Comparison of ENCODE assay signal across 8 mouse cellular contexts in genomic region chr2:125659823-125660536, GRCm38 (mm10). TPM values are rescaled to one million over a fixed set of nuclear protein-coding genes. Genes with fewer than 3 reads are reported as not detected.
DNase-seq lines count a peak whose midpoint lies in the region; ATAC-seq and TF ChIP-seq lines count a peak whose summit lies in the region.

No protein-coding gene starts in this region.

- no peak overlapping the region for H3K27ac ChIP-seq in kidney, adult 2 months (ENCODE audit: insufficient read depth, low read depth, low read length)
- H3K27ac ChIP-seq in liver, adult 2 months (replicated peaks; ENCODE audit: insufficient read depth, low read depth, low read length), result no peak overlapping the region

- H3K4me1 ChIP-seq in kidney, adult 2 months (ENCODE audit: control insufficient read depth, insufficient read depth, low read length), result peaks cover 4% of the 10 kb centered on the region; the same call in 1 of the 2 replicates
- no peaks in the 10 kb centered on the region for H3K4me1 ChIP-seq in liver, adult 2 months (ENCODE audit: control insufficient read depth, insufficient read depth, low read length)

- ATAC-seq in monocyte, adult 5-6 weeks (replicated peaks; ENCODE audit: insufficient number of reproducible peaks, low FRiP score, low TSS enrichment, poor library complexity, severe bottlenecking), result peak; percentile 84

- no peak for TF ChIP-seq POLR2A in kidney, adult 2 months (IDR thresholded peaks at IDR 0.05; ENCODE audit: low read depth, low read length)
- no peak for TF ChIP-seq POLR2A in liver, adult 2 months (IDR thresholded peaks at IDR 0.05; ENCODE audit: extremely low read depth, insufficient read depth, low read length)

- WGBS in kidney, adult 2 months, result 13% methylated on average over 10 of the region's 10 CpGs
- 15% methylated on average over 10 of the region's 10 CpGs for WGBS in liver, adult 2 months

- no peaks in the 10 kb centered on the region for H3K27me3 ChIP-seq in kidney, adult 2 months (replicated peaks; ENCODE audit: control insufficient read depth, insufficient read depth, low read length)
- H3K27me3 ChIP-seq in liver, adult 2 months (ENCODE audit: control insufficient read depth, insufficient read depth, low read length), result no peaks in the 10 kb centered on the region

- H3K79me2 ChIP-seq in liver, adult 2 months (ENCODE audit: control insufficient read depth, insufficient read depth, low read length), result no peaks in the 10 kb centered on the region

- TF ChIP-seq CTCF in kidney, adult 2 months (conservative IDR thresholded peaks at IDR 0.05; ENCODE audit: insufficient read depth, insufficient read length, low read depth, low read length), result peak; percentile 90
- peak; percentile 72 for TF ChIP-seq CTCF in liver, adult 2 months (IDR thresholded peaks at IDR 0.05; ENCODE audit: low read depth, low read length)

- H3K4me3 ChIP-seq in kidney, adult 2 months (ENCODE audit: insufficient read depth, low read depth, low read length), result peak overlapping the region; percentile 31; the same call in 1 of the 2 replicates
- H3K4me3 ChIP-seq in liver, adult 2 months (ENCODE audit: insufficient read depth, low read depth, low read length), result no peak overlapping the region

- DNase-seq in CD4-positive helper T cell, adult 2 months (ENCODE audit: low read depth, low spot score), result peak; percentile 74
- DNase-seq in adrenal gland, adult 2 months, result peak; percentile 72
- peak; percentile 83 for DNase-seq in embryo, embryonic 11 days
- DNase-seq in heart, adult 8-10 months (ENCODE audit: low spot score), result peak; percentile 71
- peak; percentile 75 for DNase-seq in kidney, adult 2 months
- peak; percentile 48 for DNase-seq in liver, adult 2 months (ENCODE audit: extremely low read depth, low read depth, low spot score)
- DNase-seq in telencephalon, adult 2 months (ENCODE audit: low read depth, low spot score), result peak; percentile 64

- H3K36me3 ChIP-seq in kidney, adult 2 months (ENCODE audit: control insufficient read depth, insufficient read depth, low read length), result no peaks in the 10 kb centered on the region
- no peaks in the 10 kb centered on the region for H3K36me3 ChIP-seq in liver, adult 2 months (ENCODE audit: control insufficient read depth, insufficient read depth, low read length)

- no peak overlapping the region for H3K9ac ChIP-seq in liver, adult 2 months (ENCODE audit: low read depth, low read length)

RNA-seq across cellular contexts. Expression of gene Eid1, which starts 12.9 kb away (rescaled TPM):
- 100 to 1,000 TPM in 1 of 2 experiments, 10 to 100 TPM in 1; 98.6 to 141 TPM for total RNA-seq in adrenal gland, adult 2 months (2021)
- 28.9 and 29.6 TPM in 2 replicates for polyA plus RNA-seq in adrenal gland, adult 2 months (2012; rRNA removed)
- 10 to 100 TPM; 46.5 to 54.1 (median 48.9) TPM for total RNA-seq in heart, adult 8-10 months (2022)
- 12.9 and 19.9 TPM in 2 replicates for polyA plus RNA-seq in kidney, adult 2 months (2012; rRNA removed)
- 7.9 and 11.1 TPM in 2 replicates for total RNA-seq in liver, adult 2 months (2014; rRNA removed)
- polyA plus RNA-seq in liver, adult 2 months (2012; rRNA removed), result 4.4 and 4.5 TPM in 2 replicates
- 73.2 to 86.9 TPM (median 83.8 TPM) in 3 replicates for total RNA-seq in monocyte, adult 5-6 weeks (2017)

RNA-seq across cellular contexts. Expression of gene Cep152, which starts 35.1 kb away (rescaled TPM):
- total RNA-seq in adrenal gland, adult 2 months (2021), result 1 to 10 TPM; 2.4 to 2.8 TPM
- polyA plus RNA-seq in adrenal gland, adult 2 months (2012; rRNA removed), result 0.44 and 0.64 TPM in 2 replicates
- 1 to 10 TPM; 1.3 to 1.6 (median 1.5) TPM for total RNA-seq in heart, adult 8-10 months (2022)
- 0.77 and 0.81 TPM in 2 replicates for polyA plus RNA-seq in kidney, adult 2 months (2012; rRNA removed)
- 2.5 and 3.0 TPM in 2 replicates for total RNA-seq in liver, adult 2 months (2014; rRNA removed)
- 0.57 and 0.69 TPM in 2 replicates for polyA plus RNA-seq in liver, adult 2 months (2012; rRNA removed)
- 13.1 to 17.5 TPM (median 16.3 TPM) in 3 replicates for total RNA-seq in monocyte, adult 5-6 weeks (2017)
